Mouse (Mus musculus): ENCODE data around the gene Hck.

Gene Hck

GRCm38 (mm10) chr2:153090551-153091165, 17.6 kb upstream of the Hck start:
- DNase-seq (ENCODE audit: low spot score): no peak

GRCm38 (mm10) chr2:153107046-153107766, 1.1 kb upstream of the Hck start:
- DNase-seq (ENCODE audit: low spot score): no peak

GRCm38 (mm10) chr2:153107802-153108201, 466 bp upstream of the Hck start:
- DNase-seq (ENCODE audit: low spot score): no peak

- no peak for DNase-seq (ENCODE audit: low spot score)
These were observed 1.3 kb downstream of the Hck start for GRCm38 (mm10) chr2:153109596-153109995.

- DNase-seq (ENCODE audit: low spot score): no peak
These were observed 3.0 kb downstream of the Hck start for GRCm38 (mm10) chr2:153111298-153111697.

GRCm38 (mm10) chr2:153115679-153116081, 7.4 kb downstream of the Hck start:
- no peak for DNase-seq (ENCODE audit: low spot score)

GRCm38 (mm10) chr2:153117051-153117486, 8.8 kb downstream of the Hck start:
- DNase-seq (ENCODE audit: low spot score): no peak

GRCm38 (mm10) chr2:153119488-153119887, 11.2 kb downstream of the Hck start:
- no peak for DNase-seq (ENCODE audit: low spot score)

GRCm38 (mm10) chr2:153120126-153120525, 11.9 kb downstream of the Hck start:
- no peak for DNase-seq (ENCODE audit: low spot score)

- DNase-seq (ENCODE audit: low spot score): no peak
These were observed 13.8 kb downstream of the Hck start for GRCm38 (mm10) chr2:153121821-153122615.

- DNase-seq (ENCODE audit: low spot score): no peak
These were observed 14.4 kb downstream of the Hck start for GRCm38 (mm10) chr2:153122701-153123100.

GRCm38 (mm10) chr2:153125875-153126274, 17.6 kb downstream of the Hck start:
- no peak for DNase-seq (ENCODE audit: low spot score)

GRCm38 (mm10) chr2:153131019-153131418, 22.8 kb downstream of the Hck start:
- DNase-seq (ENCODE audit: low spot score): no peak

GRCm38 (mm10) chr2:153134237-153134636, 26.0 kb downstream of the Hck start:
- DNase-seq (ENCODE audit: low spot score): no peak

GRCm38 (mm10) chr2:153136211-153136610, 27.9 kb downstream of the Hck start:
- DNase-seq (ENCODE audit: low spot score): no peak

GRCm38 (mm10) chr2:153139158-153139557, 30.9 kb downstream of the Hck start:
- DNase-seq (ENCODE audit: low spot score): no peak

- no peak for DNase-seq (ENCODE audit: low spot score)
These were observed 31.8 kb downstream of the Hck start for GRCm38 (mm10) chr2:153139996-153140613.

- DNase-seq (ENCODE audit: low spot score): no peak
These were observed 34.4 kb downstream of the Hck start for GRCm38 (mm10) chr2:153142620-153143199.

- DNase-seq (ENCODE audit: low spot score): no peak
These were observed 37.1 kb downstream of the Hck start for GRCm38 (mm10) chr2:153145346-153145745.

- DNase-seq (ENCODE audit: low spot score): no peak
These were observed 39.0 kb downstream of the Hck start for GRCm38 (mm10) chr2:153147236-153147635.

GRCm38 (mm10) chr2:153147715-153148114, 39.4 kb downstream of the Hck start:
- peak; percentile 27 for DNase-seq (ENCODE audit: low spot score)

GRCm38 (mm10) chr2:153149742-153150141, 41.5 kb downstream of the Hck start:
- DNase-seq (ENCODE audit: low spot score): no peak

Data from ovary, postnatal 10 days (tissue).